ENCODE assay signal across 30 mouse cellular contexts in the genomic region with DNA sequence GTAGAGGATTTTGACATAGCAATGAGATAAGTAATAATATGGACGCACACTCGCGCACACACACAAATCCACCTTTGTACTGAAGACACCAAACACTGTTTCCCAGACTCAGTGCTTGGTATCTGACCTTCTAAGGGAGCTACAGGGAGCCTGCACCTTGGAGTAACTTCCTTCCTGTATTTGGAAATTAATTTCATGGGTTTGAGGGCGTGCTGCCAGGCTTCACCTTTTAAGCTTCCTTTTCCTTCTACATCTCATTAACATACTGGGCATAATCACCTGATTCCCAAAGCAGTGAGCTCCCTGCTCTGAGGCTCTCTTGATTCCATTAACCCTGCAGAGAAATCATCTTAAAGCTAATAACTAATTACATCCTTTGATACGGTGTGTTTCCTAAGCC. TPM values are rescaled to one million over a fixed set of nuclear protein-coding genes. Genes with fewer than 3 reads are reported as not detected.
"Had no signal": no experiment of that assay in that cellular context is flagged by ENCODE, and none has a peak within 500 bp of the region (broad histone marks: within the 10 kb centered on the region; RNA-seq: fewer than 3 reads in every experiment).

No protein-coding gene starts in this region.

- ATAC-seq: forebrain, postnatal 0 days; hindbrain, embryonic 16.5 days; inflammation-experienced regulatory T-cells, adult 6 months; intestine, embryonic 15.5 days; intestine, postnatal 0 days had no signal

- H3K4me1 ChIP-seq: heart, embryonic 13.5 days; heart, embryonic 15.5 days; hindbrain, embryonic 10.5 days; intestine, embryonic 15.5 days; limb, embryonic 13.5 days; limb, embryonic 15.5 days had no signal

- H3K4me2 ChIP-seq: heart, embryonic 11.5 days; heart, embryonic 13.5 days; heart, embryonic 15.5 days; hindbrain, embryonic 12.5 days; hindbrain, embryonic 14.5 days; intestine, embryonic 15.5 days; limb, embryonic 13.5 days; limb, embryonic 15.5 days had no signal

- DNase-seq: forebrain, postnatal 0 days; gastrocnemius, postnatal 14 days; gastrocnemius, postnatal 36 days; heart, adult 2 months; heart, postnatal 14 days; heart, postnatal 4 days; kidney, adult 18-20 months; kidney, adult 8-10 months; kidney, postnatal 10 days; kidney, postnatal 25 days; kidney, postnatal 4 days; left cerebral cortex, postnatal 4 days had no signal

- H3K36me3 ChIP-seq: heart, embryonic 13.5 days; heart, embryonic 15.5 days; hindbrain, embryonic 10.5 days; hindbrain, embryonic 12.5 days; intestine, embryonic 15.5 days; limb, embryonic 13.5 days; limb, embryonic 15.5 days had no signal

- H3K9me3 ChIP-seq: heart, embryonic 13.5 days; heart, embryonic 15.5 days; hindbrain, embryonic 10.5 days; hindbrain, embryonic 12.5 days; intestine, embryonic 15.5 days; limb, embryonic 13.5 days; limb, embryonic 15.5 days had no signal

- H3K4me3 ChIP-seq: heart, adult 2 months; heart, embryonic 13.5 days; heart, embryonic 15.5 days; hindbrain, embryonic 10.5 days; hindbrain, embryonic 12.5 days; intestine, embryonic 15.5 days; layer of hippocampus, adult 2 months; limb, embryonic 13.5 days; limb, embryonic 15.5 days had no signal

- H3K27me3 ChIP-seq: heart, embryonic 13.5 days; heart, embryonic 15.5 days; hindbrain, embryonic 12.5 days; intestine, embryonic 15.5 days; limb, embryonic 13.5 days; limb, embryonic 15.5 days had no signal

- H3K9ac ChIP-seq: forebrain, postnatal 0 days; heart, embryonic 13.5 days; heart, embryonic 15.5 days; hindbrain, embryonic 12.5 days; hindbrain, embryonic 14.5 days; intestine, embryonic 15.5 days; limb, embryonic 13.5 days; limb, embryonic 15.5 days had no signal

- H3K27ac ChIP-seq: heart, adult 2 months; heart, embryonic 13.5 days; heart, embryonic 15.5 days; hindbrain, embryonic 10.5 days; hindbrain, embryonic 12.5 days; hindbrain, embryonic 14.5 days; intestine, embryonic 15.5 days; layer of hippocampus, adult 2 months; limb, embryonic 13.5 days; limb, embryonic 15.5 days had no signal

RNA-seq across cellular contexts. Expression of a gene that starts 29.7 kb away (rescaled TPM):
- total RNA-seq: gastrocnemius, adult 18-20 months; gastrocnemius, adult 8-10 months; gastrocnemius, postnatal 14 days; layer of hippocampus, postnatal 25 days had no signal

RNA-seq across cellular contexts. Expression of a gene that starts 35.4 kb away (rescaled TPM):
- polyA plus RNA-seq: heart, embryonic 11.5 days; hindbrain, embryonic 10.5 days; intestine, embryonic 15.5 days; kidney, embryonic 14.5 days; limb, embryonic 11.5 days had no signal
